ENCODE assay signal across 32 mouse cellular contexts in genomic region chr2:127472279-127472678, GRCm38 (mm10). TPM values are rescaled to one million over a fixed set of nuclear protein-coding genes. Genes with fewer than 3 reads are reported as not detected.
"Had no signal": no experiment of that assay in that cellular context is flagged by ENCODE, and none has a peak within 500 bp of the region (broad histone marks: within the 10 kb centered on the region; RNA-seq: fewer than 3 reads in every experiment).

No protein-coding gene starts in this region.

- DNase-seq: cerebellum, adult 9-10 months; cerebellum, adult 9-11 months; cerebellum, postnatal 10 days; cerebellum, postnatal 14 days; cerebellum, postnatal 25 days; cerebellum, postnatal 36 days; embryo, embryonic 11 days; forebrain, postnatal 0 days; gastrocnemius, adult 2 months; gastrocnemius, postnatal 10 days; gastrocnemius, postnatal 14 days; gastrocnemius, postnatal 25 days; gastrocnemius, postnatal 36 days; heart, adult 11 months; heart, adult 18-20 months; heart, adult 2 months had no signal

- H3K4me2 ChIP-seq: embryonic facial prominence, embryonic 12.5 days; embryonic facial prominence, embryonic 13.5 days; embryonic facial prominence, embryonic 15.5 days; forebrain, embryonic 12.5 days; forebrain, embryonic 13.5 days; forebrain, embryonic 15.5 days had no signal

- H3K27me3 ChIP-seq: embryonic facial prominence, embryonic 12.5 days; embryonic facial prominence, embryonic 13.5 days; embryonic facial prominence, embryonic 15.5 days; forebrain, embryonic 12.5 days; forebrain, embryonic 13.5 days; forebrain, embryonic 15.5 days had no signal

- H3K9ac ChIP-seq: embryonic facial prominence, embryonic 12.5 days; embryonic facial prominence, embryonic 13.5 days; embryonic facial prominence, embryonic 15.5 days; forebrain, embryonic 12.5 days; forebrain, embryonic 13.5 days; forebrain, embryonic 15.5 days; forebrain, postnatal 0 days had no signal

- H3K4me1 ChIP-seq: embryonic facial prominence, embryonic 10.5 days; embryonic facial prominence, embryonic 12.5 days; embryonic facial prominence, embryonic 13.5 days; embryonic facial prominence, embryonic 15.5 days; forebrain, embryonic 10.5 days; forebrain, embryonic 12.5 days; forebrain, embryonic 13.5 days; forebrain, embryonic 15.5 days had no signal

- H3K36me3 ChIP-seq: embryonic facial prominence, embryonic 10.5 days; embryonic facial prominence, embryonic 12.5 days; embryonic facial prominence, embryonic 13.5 days; embryonic facial prominence, embryonic 15.5 days; forebrain, embryonic 10.5 days; forebrain, embryonic 12.5 days; forebrain, embryonic 15.5 days had no signal

- H3K27ac ChIP-seq: embryonic facial prominence, embryonic 10.5 days; embryonic facial prominence, embryonic 12.5 days; embryonic facial prominence, embryonic 13.5 days; embryonic facial prominence, embryonic 15.5 days; forebrain, embryonic 10.5 days; forebrain, embryonic 12.5 days; forebrain, embryonic 13.5 days; forebrain, embryonic 15.5 days; gastrocnemius, adult 2 months; heart, adult 2 months had no signal

- H3K9me3 ChIP-seq: embryonic facial prominence, embryonic 10.5 days; embryonic facial prominence, embryonic 12.5 days; embryonic facial prominence, embryonic 13.5 days; embryonic facial prominence, embryonic 15.5 days; forebrain, embryonic 10.5 days; forebrain, embryonic 12.5 days; forebrain, embryonic 13.5 days; forebrain, embryonic 15.5 days had no signal

- H3K4me3 ChIP-seq: embryonic facial prominence, embryonic 10.5 days; embryonic facial prominence, embryonic 12.5 days; embryonic facial prominence, embryonic 13.5 days; embryonic facial prominence, embryonic 15.5 days; erythroblast, embryonic 14.5 days; forebrain, embryonic 10.5 days; forebrain, embryonic 12.5 days; forebrain, embryonic 13.5 days; forebrain, embryonic 15.5 days; gastrocnemius, adult 2 months; heart, adult 2 months had no signal

RNA-seq across cellular contexts. Expression of gene Gpat2, which starts 47.3 kb away (rescaled TPM):
- total RNA-seq: common myeloid progenitor, adult 5-6 weeks; forebrain, postnatal 0 days; gastrocnemius, adult 18-20 months; gastrocnemius, adult 2 months; gastrocnemius, adult 8-10 months; gastrocnemius, postnatal 14 days; gastrocnemius, postnatal 25 days; gastrocnemius, postnatal 36 days; granulocyte monocyte progenitor cell, adult 5-6 weeks; heart, adult 18-20 months; heart, adult 2 months; heart, adult 8-10 months had no signal
- polyA plus RNA-seq: embryonic facial prominence, embryonic 11.5 days; forebrain, embryonic 14.5 days; forebrain, embryonic 15.5 days had no signal
